Mouse (Mus musculus) MEL (cell line): ENCODE results near the gene Gab3.

Experiments used
- BHLHE40 ChIP-seq: IDR thresholded peaks from 2 replicates; pipeline ENCODE4 v1.6.1; 2012; ENCODE audit warnings: low read depth, mild to moderate bottlenecking, inconsistent platforms, low read length, improper control_type of control experiment, borderline replicate concordance
- CHD2 ChIP-seq: IDR thresholded peaks from 2 replicates; pipeline ENCODE4 v1.6.1; 2011; ENCODE audit warnings: low read length, improper control_type of control experiment
- CTCF ChIP-seq, 3 experiments: IDR thresholded peaks in 2 of 3; conservative IDR thresholded peaks in 1 of 3; 2 replicates each; pipeline ENCODE4 v1.5.1; 2011 to 2012; ENCODE audit warnings: low read length in 3 of 3, low read depth in 2 of 3, mild to moderate bottlenecking in 2 of 3, improper control_type of control experiment in 1 of 3, inconsistent platforms in 1 of 3, mixed read lengths in 1 of 3, moderate library complexity in 1 of 3; ENCODE audit not compliant: control insufficient read depth in 1 of 3, insufficient read depth in 1 of 3, poor library complexity in 1 of 3, severe bottlenecking in 1 of 3
- NELFE ChIP-seq: IDR thresholded peaks from 2 replicates; pipeline ENCODE4 v1.6.1; 2011; ENCODE audit warnings: low read depth, low read length, improper control_type of control experiment
- POLR2A ChIP-seq, 2 experiments: IDR thresholded peaks; 2 replicates each; pipeline ENCODE4 v1.6.1; 2011 to 2012; ENCODE audit warnings: low read length in 2 of 2, mild to moderate bottlenecking in 2 of 2, control low read depth in 1 of 2, improper control_type of control experiment in 1 of 2, low read depth in 1 of 2, moderate library complexity in 1 of 2; ENCODE audit not compliant: control insufficient read depth in 1 of 2, insufficient read depth in 1 of 2, poor library complexity in 1 of 2
- POLR2AphosphoS5 ChIP-seq: IDR thresholded peaks from 2 replicates; pipeline ENCODE4 v1.6.1; 2012; ENCODE audit warnings: low read depth, borderline replicate concordance, mild to moderate bottlenecking, inconsistent platforms, low read length, moderate library complexity, mixed read lengths
- TAL1 ChIP-seq: IDR thresholded peaks from 2 replicates; pipeline ENCODE4 v1.6.1; 2012; ENCODE audit warnings: mild to moderate bottlenecking, inconsistent platforms, low read length, moderate library complexity, mixed read lengths
- TBP ChIP-seq: IDR thresholded peaks from 2 replicates; pipeline ENCODE4 v1.8.0; 2011; ENCODE audit warnings: low read depth, low read length, improper control_type of control experiment
- TCF12 ChIP-seq: IDR thresholded peaks from 2 replicates; pipeline ENCODE4 v1.6.1; 2014; ENCODE audit warnings: low read depth, mild to moderate bottlenecking, inconsistent platforms, low read length, improper control_type of control experiment, moderate library complexity

DNA sequence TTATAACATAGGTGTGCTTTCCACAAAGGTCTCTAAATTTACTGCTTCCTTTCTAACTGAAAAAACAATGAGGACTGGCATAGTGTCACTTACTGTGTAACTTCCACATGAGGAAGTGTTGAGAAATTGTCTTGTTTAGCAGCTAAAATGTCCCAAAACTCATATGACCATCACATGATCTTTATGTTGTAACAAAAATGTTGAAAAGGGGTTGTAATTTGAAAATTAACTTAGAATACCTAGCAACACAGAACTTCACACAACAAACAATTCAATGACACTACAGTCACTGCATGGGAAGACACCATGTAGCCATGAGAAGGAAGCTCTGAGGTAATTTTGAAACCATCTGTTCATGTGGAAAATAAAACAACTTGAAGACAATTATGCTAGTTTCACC, 41.6 kb upstream of the Gab3 start:
- no peak for TF ChIP-seq CTCF (IDR thresholded peaks at IDR 0.05 in 2 of 3, conservative IDR thresholded peaks at IDR 0.05 in 1 of 3; ENCODE audit: control insufficient read depth in 1 of 3, insufficient read depth in 1 of 3, low read depth in 2 of 3, low read length in 3 of 3, poor library complexity in 1 of 3, severe bottlenecking in 1 of 3)
- no peak for TF ChIP-seq CHD2
- TF ChIP-seq POLR2A (IDR thresholded peaks at IDR 0.05; ENCODE audit: control insufficient read depth in 1 of 2, insufficient read depth in 1 of 2, low read depth in 1 of 2, low read length in 2 of 2, poor library complexity in 1 of 2) = no peak
- TF ChIP-seq POLR2AphosphoS5 = no peak
- TF ChIP-seq TCF12 = no peak
- TF ChIP-seq TBP = no peak
- no peak for TF ChIP-seq NELFE
- TF ChIP-seq TAL1 = no peak
- TF ChIP-seq BHLHE40 = no peak
